Mouse (Mus musculus): ENCODE measurements around the gene Fam20b. TPM values are rescaled to one million over a fixed set of nuclear protein-coding genes. Genes with fewer than 3 reads are reported as not detected.

Gene Fam20b
- total and polyA plus RNA-seq, 2 experiments from 2014 or later: 29.6 to 53.7 TPM

GRCm38 (mm10) chr1:156657523-156657922, 61.4 kb downstream of the Fam20b start:
- Histone ChIP-seq H3K4me1 (ENCODE audit: insufficient read depth, low read length) (no peaks in the 10 kb centered on the region), H3K4me3 (ENCODE audit: low read length) (no peak overlapping the region), H3K9me3 (ENCODE audit: low read length) (no peaks in the 10 kb centered on the region), H3K27me3 (ENCODE audit: insufficient read depth, low read length) (no peaks in the 10 kb centered on the region), H3K36me3 (ENCODE audit: insufficient read depth, low read length) (no peaks in the 10 kb centered on the region), H3K9ac (replicated peaks; ENCODE audit: low read length) (no peak overlapping the region), H3K27ac (no peak overlapping the region), H3K4me2 (ENCODE audit: low read depth, low read length) (no peak overlapping the region)
- no peak for DNase-seq (ENCODE audit: low spot score)
- peak; percentile 35 for TF ChIP-seq CTCF (IDR thresholded peaks at IDR 0.05; ENCODE audit: low read depth)
- WGBS: 84% methylated on average over 4 of the region's 4 CpGs
- no peak for ATAC-seq

GRCm38 (mm10) chr1:156654735-156655530, 64.0 kb downstream of the Fam20b start:
- H3K4me1 ChIP-seq (ENCODE audit: insufficient read depth, low read length): no peaks in the 10 kb centered on the region
- no peak overlapping the region for H3K9ac ChIP-seq (replicated peaks; ENCODE audit: low read length)
- TF ChIP-seq CTCF (IDR thresholded peaks at IDR 0.05; ENCODE audit: low read depth): no peak
- DNase-seq (ENCODE audit: low spot score): no peak
- 84% methylated on average over 13 of the region's 13 CpGs for whole genome bisulfite sequencing
- no peaks in the 10 kb centered on the region for H3K9me3 ChIP-seq (ENCODE audit: low read length)
- ATAC-seq: no peak
- no peak overlapping the region for H3K4me3 ChIP-seq (ENCODE audit: low read length)
- H3K27ac ChIP-seq: 0 out of 2 replicates have a peak overlapping the region, but pooled peaks have one; percentile 15
- no peak overlapping the region for H3K4me2 ChIP-seq (ENCODE audit: low read depth, low read length)
- H3K27me3 ChIP-seq (ENCODE audit: insufficient read depth, low read length): no peaks in the 10 kb centered on the region
- no peaks in the 10 kb centered on the region for H3K36me3 ChIP-seq (ENCODE audit: insufficient read depth, low read length)

- H3K4me3 ChIP-seq (ENCODE audit: low read length): no peak overlapping the region
- WGBS: 44% methylated on average over 6 of the region's 6 CpGs
- no peaks in the 10 kb centered on the region for H3K27me3 ChIP-seq (ENCODE audit: insufficient read depth, low read length)
- no peaks in the 10 kb centered on the region for H3K4me1 ChIP-seq (ENCODE audit: insufficient read depth, low read length)
- H3K4me2 ChIP-seq (ENCODE audit: low read depth, low read length): no peak overlapping the region
- no peak overlapping the region for H3K27ac ChIP-seq
- no peaks in the 10 kb centered on the region; the same call in 1 of the 2 replicates for H3K36me3 ChIP-seq (ENCODE audit: insufficient read depth, low read length)
- no peak for TF ChIP-seq CTCF (IDR thresholded peaks at IDR 0.05; ENCODE audit: low read depth)
- DNase-seq (ENCODE audit: low spot score): no peak
- no peak overlapping the region for H3K9ac ChIP-seq (replicated peaks; ENCODE audit: low read length)
- no peaks in the 10 kb centered on the region for H3K9me3 ChIP-seq (ENCODE audit: low read length)
- ATAC-seq: peak; percentile 47; the same call in 1 of the 2 replicates
Observed at GRCm38 (mm10) chr1:156652189-156652822, 66.6 kb downstream of the Fam20b start.

GRCm38 (mm10) chr1:156650631-156651030, 68.3 kb downstream of the Fam20b start:
- no peak overlapping the region for H3K4me2 ChIP-seq (ENCODE audit: low read depth, low read length)
- ATAC-seq (no peak), DNase-seq (ENCODE audit: low spot score) (no peak)
- no peak for TF ChIP-seq CTCF (IDR thresholded peaks at IDR 0.05; ENCODE audit: low read depth)
- H3K9ac ChIP-seq (replicated peaks; ENCODE audit: low read length): no peak overlapping the region
- H3K27ac ChIP-seq: no peak overlapping the region
- no peak overlapping the region for H3K4me3 ChIP-seq (ENCODE audit: low read length)
- no peaks in the 10 kb centered on the region for H3K9me3 ChIP-seq (ENCODE audit: low read length)
- no peaks in the 10 kb centered on the region for H3K27me3 ChIP-seq (ENCODE audit: insufficient read depth, low read length)
- no peaks in the 10 kb centered on the region for H3K4me1 ChIP-seq (ENCODE audit: insufficient read depth, low read length)
- WGBS: 66% methylated on average over 9 of the region's 9 CpGs
- no peaks in the 10 kb centered on the region; the same call in 1 of the 2 replicates for H3K36me3 ChIP-seq (ENCODE audit: insufficient read depth, low read length)

GRCm38 (mm10) chr1:156648705-156649104, 70.2 kb downstream of the Fam20b start:
- Histone ChIP-seq H3K27ac (no peak overlapping the region), H3K27me3 (ENCODE audit: insufficient read depth, low read length) (no peaks in the 10 kb centered on the region), H3K9me3 (ENCODE audit: low read length) (no peaks in the 10 kb centered on the region), H3K4me1 (ENCODE audit: insufficient read depth, low read length) (no peaks in the 10 kb centered on the region), H3K4me2 (ENCODE audit: low read depth, low read length) (no peak overlapping the region), H3K9ac (replicated peaks; ENCODE audit: low read length) (no peak overlapping the region), H3K36me3 (ENCODE audit: insufficient read depth, low read length) (no peaks in the 10 kb centered on the region; the same call in 1 of the 2 replicates), H3K4me3 (ENCODE audit: low read length) (no peak overlapping the region)
- 33% methylated on average over 2 of the region's 2 CpGs for WGBS
- DNase-seq (ENCODE audit: low spot score): no peak
- TF ChIP-seq CTCF (IDR thresholded peaks at IDR 0.05; ENCODE audit: low read depth): no peak
- no peak for ATAC-seq

- DNase-seq (ENCODE audit: low spot score) (peak; percentile 41), ATAC-seq (no peak)
- Histone ChIP-seq H3K4me1 (ENCODE audit: insufficient read depth, low read length) (no peaks in the 10 kb centered on the region), H3K4me3 (ENCODE audit: low read length) (no peak overlapping the region), H3K9me3 (ENCODE audit: low read length) (no peaks in the 10 kb centered on the region), H3K9ac (replicated peaks; ENCODE audit: low read length) (no peak overlapping the region), H3K36me3 (ENCODE audit: insufficient read depth, low read length) (peaks cover 26% of the 10 kb centered on the region), H3K27me3 (ENCODE audit: insufficient read depth, low read length) (no peaks in the 10 kb centered on the region), H3K27ac (no peak overlapping the region), H3K4me2 (ENCODE audit: low read depth, low read length) (no peak overlapping the region)
- WGBS: 56% methylated on average over 4 of the region's 4 CpGs
- no peak for TF ChIP-seq CTCF (IDR thresholded peaks at IDR 0.05; ENCODE audit: low read depth)
Observed at GRCm38 (mm10) chr1:156645971-156646370, 72.9 kb downstream of the Fam20b start.
